Mouse (Mus musculus): Measurements from ENCODE around the gene C130026I21Rik.
"Not testable (repeated sequence)": the region's sequence is repeated elsewhere in the genome, so short reads cannot be mapped to it uniquely, and the experiment has no call there.

- not testable (repeated sequence) for TF ChIP-seq EP300, CTCF (IDR thresholded peaks at IDR 0.05; ENCODE audit: low read depth)
Measured at GRCm38 (mm10) chr1:85071690-85072089, 198.7 kb downstream of the C130026I21Rik start.

Data from liver, postnatal 0 days (tissue).